Mouse (Mus musculus) spleen, adult 18-20 months (tissue): ENCODE data around the gene Tdgf1.

Experiments used
- DNase-seq, 2 experiments: peaks; one replicate each; pipeline ENCODE4 v3.0.0; 2022; ENCODE audit warnings: mixed read lengths in 2 of 2

Gene Tdgf1

GRCm38 (mm10) chr9:110952931-110953549, 7.1 kb upstream of the Tdgf1 start:
- no peak for DNase-seq

- DNase-seq: no peak
These were observed 6.4 kb upstream of the Tdgf1 start for GRCm38 (mm10) chr9:110952398-110952797.

- DNase-seq: no peak
These were observed 5.9 kb upstream of the Tdgf1 start for GRCm38 (mm10) chr9:110951866-110952265.

GRCm38 (mm10) chr9:110951397-110951796, 5.4 kb upstream of the Tdgf1 start, which contains the start of gene Lrrc2:
TSS of gene Lrrc2 (plus strand) at chr9:110951545.
- DNase-seq: no peak

GRCm38 (mm10) chr9:110950109-110950508, 4.2 kb upstream of the Tdgf1 start:
- no peak for DNase-seq

GRCm38 (mm10) chr9:110948813-110949310, 2.9 kb upstream of the Tdgf1 start:
- no peak for DNase-seq

- no peak for DNase-seq
These were observed 1.9 kb upstream of the Tdgf1 start for GRCm38 (mm10) chr9:110947900-110948299.

- no peak for DNase-seq
These were observed 1.3 kb upstream of the Tdgf1 start for GRCm38 (mm10) chr9:110947261-110947661.

GRCm38 (mm10) chr9:110946548-110947044, 638 bp upstream of the Tdgf1 start:
- peak in 1 of 2 experiments; percentile 4 for DNase-seq

GRCm38 (mm10) chr9:110945343-110945742, 615 bp downstream of the Tdgf1 start:
- DNase-seq: no peak

- DNase-seq: no peak
These were observed 1.7 kb downstream of the Tdgf1 start for GRCm38 (mm10) chr9:110944265-110944664.

- DNase-seq: no peak
These were observed 8.2 kb downstream of the Tdgf1 start for GRCm38 (mm10) chr9:110937506-110938490.

- DNase-seq: no peak
These were observed 10.0 kb downstream of the Tdgf1 start for GRCm38 (mm10) chr9:110935941-110936340.

- DNase-seq: no peak
These were observed 12.0 kb downstream of the Tdgf1 start for GRCm38 (mm10) chr9:110933850-110934437.

- DNase-seq: no peak
These were observed 14.4 kb downstream of the Tdgf1 start for GRCm38 (mm10) chr9:110931573-110931972.

- peak in 1 of 2 experiments; percentile 57 for DNase-seq
These were observed 23.2 kb downstream of the Tdgf1 start for GRCm38 (mm10) chr9:110922759-110923158.

GRCm38 (mm10) chr9:110920665-110921419, 25.1 kb downstream of the Tdgf1 start:
- DNase-seq: no peak

GRCm38 (mm10) chr9:110916786-110917185, 29.2 kb downstream of the Tdgf1 start, which contains the start of gene Fam240a:
TSS of gene Fam240a (minus strand) at chr9:110916861.
- no peak for DNase-seq

- no peak for DNase-seq
These were observed 30.5 kb downstream of the Tdgf1 start for GRCm38 (mm10) chr9:110915466-110915865.

- no peak for DNase-seq
These were observed 31.2 kb downstream of the Tdgf1 start for GRCm38 (mm10) chr9:110914631-110915236.

- DNase-seq: no peak
These were observed 36.5 kb downstream of the Tdgf1 start for GRCm38 (mm10) chr9:110909371-110909967.
